Mouse (Mus musculus) colon, adult 2 months (tissue): ENCODE measurements around the gene Slc4a1. TPM values are rescaled to one million over a fixed set of nuclear protein-coding genes. Genes with fewer than 3 reads are reported as not detected.

ENCODE experiments used
- polyA plus RNA-seq: library from polyadenylated mRNA; depleted of rRNA; stranded (reverse); fragments of >200 nt; gene quantifications from 2 replicates; pipeline ENCODE4 v1.2.3, GENCODE M21; 2012; rRNA removed

Gene Slc4a1
- 0.08 and 0.15 TPM in 2 replicates for polyA plus RNA-seq

GRCm38 (mm10) chr11:102366103-102366502 lies at the start of gene Slc4a1:
TSS of gene Slc4a1 (minus strand) at chr11:102366203.

GRCm38 (mm10) chr11:102407834-102408215 lies 41.8 kb upstream of the Slc4a1 start, which contains the start of gene Slc25a39:
TSS of gene Slc25a39 (minus strand) at chr11:102407946.

GRCm38 (mm10) chr11:102393238-102393634 lies 27.2 kb upstream of the Slc4a1 start, which contains the start of gene Rundc3a:
TSS of gene Rundc3a (plus strand) at chr11:102393403.

GRCm38 (mm10) chr11:102319410-102319792 lies 46.6 kb downstream of the Slc4a1 start, which contains the start of gene Ubtf:
TSS of gene Ubtf (minus strand) at chr11:102319742.

Other genes with a start within 250 kb of the Slc4a1 start
- gene Nags, start 220.7 kb downstream of the Slc4a1 start, polyA plus RNA-seq: 10.8 and 16.1 TPM in 2 replicates
- 23.5 and 29.5 TPM in 2 replicates for gene Tmem101, start 209.8 kb downstream of the Slc4a1 start, polyA plus RNA-seq
- 25.4 and 35.2 TPM in 2 replicates for gene Lsm12, start 180.9 kb downstream of the Slc4a1 start, polyA plus RNA-seq
- gene G6pc3, start 176.6 kb downstream of the Slc4a1 start, polyA plus RNA-seq: 114 and 152 TPM in 2 replicates
- gene Hdac5, start 136.0 kb downstream of the Slc4a1 start, polyA plus RNA-seq: 97.0 and 115 TPM in 2 replicates
- gene BC030867, start 117.3 kb downstream of the Slc4a1 start, polyA plus RNA-seq: 3.3 and 3.9 TPM in 2 replicates
- 1.6 and 2.8 TPM in 2 replicates for gene Asb16, start 97.5 kb downstream of the Slc4a1 start, polyA plus RNA-seq
- 57.5 and 64.0 TPM in 2 replicates for gene Tmub2, start 81.3 kb downstream of the Slc4a1 start, polyA plus RNA-seq
- gene Atxn7l3, start 69.6 kb downstream of the Slc4a1 start, polyA plus RNA-seq: 41.5 and 46.8 TPM in 2 replicates
- 31.0 and 33.3 TPM in 2 replicates for gene Ubtf, start 46.5 kb downstream of the Slc4a1 start, polyA plus RNA-seq
- 14.5 and 19.1 TPM in 2 replicates for gene Rundc3a, start 27.2 kb upstream of the Slc4a1 start, polyA plus RNA-seq
- 591 and 649 TPM in 2 replicates for gene Slc25a39, start 41.7 kb upstream of the Slc4a1 start, polyA plus RNA-seq
- gene Grn, start 64.1 kb upstream of the Slc4a1 start, polyA plus RNA-seq: 155 and 216 TPM in 2 replicates
- 14.4 and 17.6 TPM in 2 replicates for gene Fam171a2, start 81.5 kb upstream of the Slc4a1 start, polyA plus RNA-seq
- 4.4 and 5.2 TPM in 2 replicates for gene Itga2b, start 103.9 kb upstream of the Slc4a1 start, polyA plus RNA-seq
- gene Gpatch8, start 190.2 kb upstream of the Slc4a1 start, polyA plus RNA-seq: 12.2 and 14.1 TPM in 2 replicates
- gene Gm11627, start 213.3 kb upstream of the Slc4a1 start, polyA plus RNA-seq: 1.6 and 2.1 TPM in 2 replicates
- 32.9 and 38.3 TPM in 2 replicates for gene Fzd2, start 238.2 kb upstream of the Slc4a1 start, polyA plus RNA-seq